Mouse (Mus musculus): ENCODE measurements around the gene Sec61a2. TPM values are rescaled to one million over a fixed set of nuclear protein-coding genes. Genes with fewer than 3 reads are reported as not detected.

The Sec61a2 gene
- total RNA-seq, 2 experiments from 2014 or later = 34.3 to 56.1 TPM

GRCm38 (mm10) chr2:5888865-5889264, 6.4 kb downstream of the Sec61a2 start:
- no peak for DNase-seq

GRCm38 (mm10) chr2:5877446-5877845, 17.8 kb downstream of the Sec61a2 start:
- DNase-seq = no peak

GRCm38 (mm10) chr2:5869746-5870145, 25.5 kb downstream of the Sec61a2 start:
- no peak for DNase-seq

GRCm38 (mm10) chr2:5867681-5868080, 27.6 kb downstream of the Sec61a2 start:
- no peak for DNase-seq

- no peak for DNase-seq
Observed at GRCm38 (mm10) chr2:5862834-5863233, 32.4 kb downstream of the Sec61a2 start, which contains the start of gene Gm13199. Gene Gm13199, minus strand, starts transcription at chr2:5862934.

- DNase-seq = peak; percentile 12
Observed at GRCm38 (mm10) chr2:5851866-5852265, 43.4 kb downstream of the Sec61a2 start.

GRCm38 (mm10) chr2:5851116-5851515, 44.1 kb downstream of the Sec61a2 start:
- DNase-seq = peak; percentile 67

- DNase-seq = no peak
Observed at GRCm38 (mm10) chr2:5845826-5846225, 49.4 kb downstream of the Sec61a2 start.

- peak; percentile 88 for DNase-seq
Observed at GRCm38 (mm10) chr2:5844873-5845631, 50.2 kb downstream of the Sec61a2 start, which contains the start of the genes Nudt5 and Cdc123. Gene Nudt5, plus strand, starts transcription at chr2:5845019. Gene Cdc123, minus strand, starts transcription at chr2:5845164.

- DNase-seq = no peak
Observed at GRCm38 (mm10) chr2:5844181-5844872, 50.9 kb downstream of the Sec61a2 start.

GRCm38 (mm10) chr2:5840815-5841214, 54.4 kb downstream of the Sec61a2 start:
- no peak for DNase-seq

- DNase-seq = no peak
Observed at GRCm38 (mm10) chr2:5825265-5825913, 69.8 kb downstream of the Sec61a2 start.

- no peak for DNase-seq
Observed at GRCm38 (mm10) chr2:5824685-5825084, 70.5 kb downstream of the Sec61a2 start.

GRCm38 (mm10) chr2:5824213-5824612, 71.0 kb downstream of the Sec61a2 start:
- peak; percentile 6 for DNase-seq

- DNase-seq = no peak
Observed at GRCm38 (mm10) chr2:5822449-5822848, 72.8 kb downstream of the Sec61a2 start.

GRCm38 (mm10) chr2:5821264-5821663, 74.0 kb downstream of the Sec61a2 start:
- no peak for DNase-seq

Other genes starting within 250 kb of the Sec61a2 start
- gene Camk1d, start 180.9 kb downstream of the Sec61a2 start, total RNA-seq (2021) = 1 to 10 TPM; 5.2 to 7.3 TPM
- 10 to 100 TPM; 33.9 to 40.2 TPM for gene Nudt5, start 50.4 kb downstream of the Sec61a2 start, total RNA-seq (2021)
- 100 to 1,000 TPM; 127 to 134 TPM for gene Cdc123, start 50.3 kb downstream of the Sec61a2 start, total RNA-seq (2021)
- gene Gm13199, start 32.5 kb downstream of the Sec61a2 start, total RNA-seq (2021) = 1 to 10 TPM in 1 of 2 experiments, not detected in 1; 2.1 TPM
- gene Dhtkd1, start 47.4 kb upstream of the Sec61a2 start, total RNA-seq (2021) = 10 to 100 TPM; 10.6 to 13.2 TPM
- 10 to 100 TPM; 18.6 to 21.5 TPM for gene Upf2, start 56.0 kb upstream of the Sec61a2 start, total RNA-seq (2021)
- 1 to 10 TPM; 7.9 to 9.8 TPM for gene Proser2, start 234.8 kb upstream of the Sec61a2 start, total RNA-seq (2021)